Mouse (Mus musculus) CH12.LX (cell line): Measurements from ENCODE around the gene Hectd2. TPM values are rescaled to one million over a fixed set of nuclear protein-coding genes. Genes with fewer than 3 reads are reported as not detected.

Source experiments
- DNase-seq: peaks from one replicate; pipeline ENCODE4 v3.0.0-alpha.2; 2013; ENCODE audit errors: extremely low read depth
- H3K27ac ChIP-seq: 2 replicates; pipeline ENCODE4 v1.5.1; 2012; ENCODE audit warnings: low read depth, mild to moderate bottlenecking, control low read depth, moderate library complexity; ENCODE audit not compliant: insufficient read depth
- H3K27me3 ChIP-seq: replicated peaks from 2 replicates; pipeline ENCODE3; 2012; ENCODE audit warnings: inconsistent platforms
- H3K36me3 ChIP-seq, 2 experiments: replicated peaks in 1 of 2; 2 replicates each; pipeline versions ENCODE3 to v1.6.1; 2012; ENCODE audit warnings: inconsistent platforms in 1 of 2, low read length in 1 of 2, mild to moderate bottlenecking in 1 of 2, mixed read lengths in 1 of 2, moderate library complexity in 1 of 2; ENCODE audit not compliant: control insufficient read depth in 1 of 2, insufficient read depth in 1 of 2
- H3K4me1 ChIP-seq, 2 experiments: 2 replicates each; pipeline ENCODE4 v1.6.1; 2012; ENCODE audit warnings: inconsistent platforms in 1 of 2, moderate library complexity in 1 of 2; ENCODE audit not compliant: insufficient read depth in 2 of 2, control insufficient read depth in 1 of 2
- H3K4me2 ChIP-seq: 2 replicates; pipeline ENCODE4 v1.6.1; 2012; ENCODE audit warnings: low read depth, mild to moderate bottlenecking, control low read depth; ENCODE audit not compliant: poor library complexity, insufficient read depth, severe bottlenecking
- H3K4me3 ChIP-seq, 3 experiments: fragments of 150-350 bp in 1 of 3; sonication (generic) in 1 of 3; replicated peaks in 1 of 3; 2 replicates each; pipeline versions ENCODE3 to v1.5.1; 2011 to 2012; ENCODE audit warnings: low read depth in 2 of 3, low read length in 2 of 3, mild to moderate bottlenecking in 2 of 3, moderate library complexity in 2 of 3, control low read depth in 1 of 3, improper control_type of control experiment in 1 of 3, inconsistent platforms in 1 of 3, mixed read lengths in 1 of 3; ENCODE audit not compliant: poor library complexity in 1 of 3
- H3K79me2 ChIP-seq: replicated peaks from 2 replicates; pipeline ENCODE4 v1.6.1; 2012; ENCODE audit warnings: mild to moderate bottlenecking, moderate library complexity; ENCODE audit not compliant: control insufficient read depth, poor library complexity, insufficient read depth, severe bottlenecking; ENCODE audit errors: extremely low read depth
- H3K9ac ChIP-seq: 2 replicates; pipeline ENCODE4 v1.6.1; 2012; ENCODE audit warnings: low read depth, mild to moderate bottlenecking, control low read depth, moderate library complexity; ENCODE audit not compliant: insufficient read depth
- H3K9me3 ChIP-seq: replicated peaks from 2 replicates; pipeline ENCODE3; 2012; ENCODE audit warnings: low read length, inconsistent platforms, mixed read lengths
- E2F4 ChIP-seq: IDR thresholded peaks from 2 replicates; pipeline ENCODE4 v1.6.1; 2011; ENCODE audit warnings: low read depth, low read length, improper control_type of control experiment; ENCODE audit not compliant: insufficient replicate concordance
- ETS1 ChIP-seq: conservative IDR thresholded peaks from 2 replicates; pipeline ENCODE4 v1.6.1; 2012; ENCODE audit warnings: low read depth, mild to moderate bottlenecking, inconsistent platforms, low read length, improper control_type of control experiment, moderate library complexity
- GABPA ChIP-seq: IDR thresholded peaks from 2 replicates; pipeline ENCODE4 v1.6.1; 2012; ENCODE audit warnings: low read depth, low read length, improper control_type of control experiment, inconsistent platforms; ENCODE audit not compliant: insufficient replicate concordance
- JUN ChIP-seq: IDR thresholded peaks from 2 replicates; pipeline ENCODE4 v1.6.1; 2011; ENCODE audit warnings: low read depth, mild to moderate bottlenecking, low read length, improper control_type of control experiment, moderate library complexity; ENCODE audit not compliant: insufficient read depth
- TCF12 ChIP-seq: IDR thresholded peaks from 2 replicates; pipeline ENCODE4 v1.6.1; 2014; ENCODE audit warnings: low read depth, mild to moderate bottlenecking, inconsistent platforms, low read length, improper control_type of control experiment
- UBTF ChIP-seq: IDR thresholded peaks from 2 replicates; pipeline ENCODE4 v1.6.1; 2012; ENCODE audit warnings: low read depth, mild to moderate bottlenecking, inconsistent platforms, low read length, improper control_type of control experiment, moderate library complexity
- USF1 ChIP-seq: IDR thresholded peaks from 2 replicates; pipeline ENCODE4 v1.6.1; 2014; ENCODE audit warnings: low read depth, mild to moderate bottlenecking, inconsistent platforms, low read length, improper control_type of control experiment
- ZC3H11A ChIP-seq: IDR thresholded peaks from 2 replicates; pipeline ENCODE4 v1.6.1; 2012; ENCODE audit warnings: low read depth, mild to moderate bottlenecking, inconsistent platforms, low read length, improper control_type of control experiment
- dilution Hi-C: fragments of 300-500 bp; cut with MboI; formaldehyde crosslinking; loops from 2 replicates; pipeline ENCODE4 v1.14.3; 2020; ENCODE audit warnings: low sequenced_read_pairs; ENCODE audit not compliant: extremely low pct_unique_long_range_greater_than_20kb, extremely low pct_ligation_motif_present
- in situ Hi-C: fragments of 300-500 bp; cut with MboI; formaldehyde crosslinking; loops from 3 replicates; pipeline ENCODE4 v1.14.3; 2019; ENCODE audit warnings: low sequenced_read_pairs, low pct_ligation_motif_present, low pct_unique_long_range_greater_than_20kb, mixed read lengths
- polyA plus RNA-seq: library from polyadenylated mRNA; unstranded; fragments of >175 nt; gene quantifications from 2 replicates; pipeline ENCODE4 v1.2.1, GENCODE M21; 2012; ENCODE audit warnings: low read depth; ENCODE audit not compliant: insufficient read length
- total RNA-seq, 2 experiments: library from RNA; depleted of rRNA; stranded (reverse); fragments of 300-350 nt in 1 of 2; fragments of >200 nt in 1 of 2; gene quantifications; 2 replicates each; pipeline ENCODE4 v1.2.3; 2012 to 2014

The Hectd2 gene
- total and polyA plus RNA-seq, 3 experiments: 0.08 to 0.78 (median 0.56) TPM

GRCm38 (mm10) chr19:36646132-36646828 is 91.8 kb downstream of the Hectd2 start:
- Histone ChIP-seq H3K4me2 (no peak overlapping the region), H3K4me3 (no peak overlapping the region), H3K27ac (no peak overlapping the region)
- no peak for DNase-seq
- in situ Hi-C loops: no loop called here
- TF ChIP-seq JUN (no peak), E2F4 (no peak), TCF12 (no peak)
- TF ChIP-seq, all 38 proteins: peak for 0
- peaks cover 3% of the 10 kb centered on the region for H3K9me3 ChIP-seq
- no peaks in the 10 kb centered on the region for H3K4me1 ChIP-seq
- dilution Hi-C loops: no loop called here
- no peaks in the 10 kb centered on the region for H3K79me2 ChIP-seq
- H3K27me3 ChIP-seq: no peaks in the 10 kb centered on the region
- no peak overlapping the region for H3K9ac ChIP-seq
- H3K36me3 ChIP-seq: no peaks in the 10 kb centered on the region

- TF ChIP-seq GABPA (no peak), ZC3H11A (no peak)
- dilution Hi-C loops (no loop called here), in situ Hi-C loops (no loop called here)
- Histone ChIP-seq H3K4me3 (no peak overlapping the region), H3K79me2 (no peaks in the 10 kb centered on the region), H3K27me3 (no peaks in the 10 kb centered on the region), H3K9me3 (no peaks in the 10 kb centered on the region), H3K4me1 (no peaks in the 10 kb centered on the region), H3K4me2 (no peak overlapping the region), H3K9ac (no peak overlapping the region), H3K36me3 (no peaks in the 10 kb centered on the region), H3K27ac (no peak overlapping the region)
- no peak for DNase-seq
Measured at GRCm38 (mm10) chr19:36652686-36653085, 98.2 kb downstream of the Hectd2 start.

- in situ Hi-C loops: no loop called here
- Histone ChIP-seq H3K27ac (no peak overlapping the region), H3K9me3 (peaks cover 2% of the 10 kb centered on the region), H3K36me3 (no peaks in the 10 kb centered on the region), H3K79me2 (no peaks in the 10 kb centered on the region), H3K27me3 (no peaks in the 10 kb centered on the region), H3K4me2 (no peak overlapping the region), H3K9ac (no peak overlapping the region), H3K4me3 (no peak overlapping the region), H3K4me1 (peaks cover 3 to 41% of the 10 kb centered on the region in 2 experiments)
- DNase-seq: no peak
- dilution Hi-C loops: no loop called here
- TF ChIP-seq ETS1 (no peak), JUN (no peak), USF1 (no peak), UBTF (no peak)
Measured at GRCm38 (mm10) chr19:36662734-36663133, 108.3 kb downstream of the Hectd2 start.
